Mouse (Mus musculus) common myeloid progenitor, adult 5-6 weeks (primary cell): ENCODE measurements around the gene Psg25. TPM values are rescaled to one million over a fixed set of nuclear protein-coding genes. Genes with fewer than 3 reads are reported as not detected.
"Not testable (repeated sequence)": the region's sequence is repeated elsewhere in the genome, so short reads cannot be mapped to it uniquely, and the experiment has no call there.

Source experiments
- ATAC-seq: replicated peaks from 2 replicates; pipeline ENCODE4 v1.8.0; 2016; ENCODE audit warnings: low read depth, mild to moderate bottlenecking, moderate TSS enrichment, inconsistent platforms; ENCODE audit not compliant: poor library complexity, severe bottlenecking
- total RNA-seq: library from RNA; stranded (forward); fragments of 200-1000, 187-1606 nt; gene quantifications from 2 replicates; pipeline ENCODE4 v1.2.3, GENCODE M21; 2017

Psg25 gene
- total RNA-seq, result not detected in 2 replicates

DNA sequence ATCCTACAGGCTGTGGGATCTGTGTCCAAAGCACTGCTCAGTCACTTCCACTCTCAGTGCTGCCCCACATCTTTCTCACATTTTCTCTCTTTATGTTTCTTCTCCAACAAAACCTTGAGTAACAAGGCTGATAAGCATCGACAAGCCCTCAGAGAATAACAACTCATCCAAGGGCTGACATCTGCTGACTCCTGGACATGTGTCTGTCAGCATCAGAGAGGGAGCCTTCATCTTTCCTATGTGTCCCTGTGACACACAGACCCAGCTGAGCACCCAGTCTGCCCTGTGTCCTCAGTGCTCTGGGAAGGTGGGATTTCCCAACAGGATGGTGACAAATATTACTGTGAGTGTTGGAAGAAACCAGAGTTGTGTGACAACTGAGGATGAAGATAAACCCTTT lies at the start of gene Psg25:
Gene Psg25 (minus strand): TSS at position 101 of the 400 bp plus-strand sequence.
- ATAC-seq, result no peak

DNA sequence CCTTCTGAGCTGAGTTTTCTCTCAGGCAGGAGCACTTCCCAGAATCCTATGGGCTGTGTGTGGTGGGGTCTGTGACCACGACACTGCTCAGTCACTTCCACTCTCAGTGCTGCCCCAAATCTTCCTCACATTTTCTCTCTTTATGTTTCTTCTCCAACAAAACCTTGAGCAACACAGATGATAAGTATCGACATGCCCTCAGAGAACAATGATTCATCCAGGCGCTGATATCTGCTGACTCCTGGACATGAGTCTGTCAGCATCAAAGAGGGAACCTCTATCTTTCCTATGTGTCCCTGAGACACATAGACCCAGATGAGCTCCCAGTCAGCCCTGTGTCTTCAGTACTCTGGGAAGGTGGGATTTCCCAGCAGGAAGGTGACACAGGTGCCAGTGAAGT lies 35.1 kb upstream of the Psg25 start, which contains the start of gene Psg27:
Gene Psg27 (minus strand): TSS at position 101 of the 400 bp plus-strand sequence.
- no peak for ATAC-seq

GRCm38 (mm10) chr7:18559850-18560249 lies 27.8 kb upstream of the Psg25 start:
- no peak for ATAC-seq

DNA sequence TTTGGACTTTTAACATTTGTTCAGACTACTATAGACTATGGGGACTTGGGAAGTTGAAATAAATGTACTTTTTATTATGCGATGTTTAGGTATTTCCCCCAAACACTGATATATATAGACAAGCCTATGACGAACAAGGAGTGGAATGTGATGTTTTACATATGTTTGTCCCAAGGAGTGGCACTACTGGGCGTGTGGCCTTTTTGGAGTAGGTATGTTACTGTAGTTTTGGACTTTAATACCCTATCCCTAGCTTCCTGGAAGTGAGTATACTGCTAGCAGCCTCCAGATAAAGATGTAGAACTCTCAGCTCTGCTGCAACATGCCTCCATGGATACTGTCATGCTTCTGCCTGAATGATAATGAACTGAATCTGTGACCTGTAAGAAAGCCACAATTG lies 23.7 kb upstream of the Psg25 start:
- ATAC-seq, result not testable (repeated sequence)

DNA sequence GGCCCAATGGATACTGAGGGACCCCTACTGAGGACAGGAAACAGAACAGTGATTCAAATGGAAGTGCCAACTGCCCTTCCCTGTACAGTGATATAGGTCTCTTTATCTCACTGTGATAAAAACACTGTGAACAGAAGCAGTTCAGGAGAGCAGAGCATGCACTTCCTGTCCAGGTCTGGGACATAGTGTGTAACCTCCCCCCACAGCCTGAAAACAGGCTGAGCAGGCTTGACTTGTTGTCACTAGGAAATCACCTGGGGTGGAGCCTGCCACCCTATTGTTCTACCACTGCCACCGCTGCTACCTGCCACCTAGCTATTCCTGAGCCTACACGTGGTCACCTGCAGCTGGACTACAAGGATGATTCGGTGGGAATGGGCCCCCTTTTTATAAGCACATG lies 1.4 kb upstream of the Psg25 start:
- no peak for ATAC-seq

DNA sequence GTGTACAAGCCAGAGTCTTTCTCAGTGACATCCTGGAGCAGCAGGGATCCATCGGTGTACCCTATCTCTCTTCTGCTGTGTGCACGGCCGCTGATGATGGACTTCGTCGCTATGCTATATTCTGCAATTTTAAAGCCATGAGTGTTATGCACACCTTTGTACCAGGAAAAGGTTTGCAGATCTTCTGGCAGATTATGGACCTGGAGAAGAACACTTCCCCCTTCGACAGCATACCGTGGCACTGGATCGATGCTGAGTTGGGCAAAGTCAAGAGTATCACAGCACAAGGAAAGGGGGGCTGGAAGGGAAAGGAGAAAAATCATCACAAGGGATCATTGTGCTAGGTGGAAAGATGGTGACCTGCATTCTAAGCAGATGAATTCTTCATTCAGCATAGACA lies 7.4 kb downstream of the Psg25 start:
- ATAC-seq, result no peak

DNA sequence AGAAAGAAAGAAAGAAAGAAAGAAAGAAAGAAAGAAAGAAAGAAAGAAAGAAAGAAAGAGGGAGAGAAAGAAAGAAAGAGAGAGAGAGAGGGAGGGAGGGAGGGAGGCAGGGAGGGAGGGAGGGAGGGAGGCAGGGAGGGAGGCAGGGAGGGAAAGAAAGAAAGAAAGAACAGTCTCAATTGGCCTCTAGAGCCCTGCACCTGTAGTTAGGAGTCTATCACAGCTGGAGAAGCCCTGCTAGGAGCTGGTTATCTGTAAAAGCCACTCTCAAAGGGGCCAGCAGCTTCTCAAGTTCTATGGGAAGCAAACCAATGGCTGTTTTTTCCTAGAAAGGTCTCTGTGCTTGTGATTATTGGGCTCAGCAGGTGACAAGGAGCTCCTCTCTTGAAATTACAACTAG lies 19.2 kb downstream of the Psg25 start:
- ATAC-seq, result not testable (repeated sequence)

DNA sequence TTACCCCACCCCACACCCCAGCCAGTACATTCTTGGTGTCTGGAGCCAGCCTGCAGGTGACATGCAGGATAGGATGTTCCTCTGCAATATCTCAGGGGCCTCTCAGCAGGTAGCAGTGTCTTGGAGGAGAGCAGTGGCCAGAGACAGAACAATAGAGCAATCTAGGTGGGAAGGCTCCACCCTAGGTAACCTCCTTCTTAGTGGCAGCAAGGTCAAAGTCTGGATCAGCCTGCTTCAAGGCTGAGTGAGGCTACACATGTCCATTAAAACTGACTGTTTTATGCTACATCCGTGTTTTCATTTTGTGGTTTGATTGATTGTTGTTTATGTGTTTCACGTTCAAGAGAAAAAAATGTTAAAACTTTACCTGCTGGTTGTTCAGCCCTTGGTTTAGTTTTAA lies 19.7 kb downstream of the Psg25 start:
- ATAC-seq, result not testable (repeated sequence)

- ATAC-seq, result no peak
Measured at GRCm38 (mm10) chr7:18511479-18511878, 20.6 kb downstream of the Psg25 start.

DNA sequence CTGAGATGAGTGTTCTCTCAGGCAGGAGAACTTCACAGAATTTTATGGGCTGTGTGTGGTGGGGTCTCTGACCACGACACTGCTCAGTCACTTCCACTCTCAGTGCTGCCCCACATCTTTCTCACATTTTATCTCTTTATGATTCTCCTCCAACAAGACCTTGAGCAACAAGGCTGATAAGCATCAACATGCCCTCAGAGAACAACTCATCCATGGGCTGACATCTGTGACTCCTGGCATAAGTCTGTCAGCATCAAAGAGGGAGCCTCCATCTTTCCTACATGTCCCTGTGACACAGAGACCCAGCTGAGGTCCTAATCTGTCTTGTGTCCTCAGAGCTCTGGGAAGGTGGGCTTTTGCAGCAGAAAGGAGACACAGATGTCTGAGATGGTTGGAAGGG lies 48.0 kb downstream of the Psg25 start, which contains the start of gene Psg26:
Gene Psg26 (minus strand): TSS at position 101 of the 400 bp plus-strand sequence.
- no peak for ATAC-seq

Other genes starting within 250 kb of the Psg25 start
- not detected in 2 replicates for gene Psg18, start 177.3 kb downstream of the Psg25 start, total RNA-seq
- gene Psg28, start 100.2 kb downstream of the Psg25 start, total RNA-seq, result not detected in 2 replicates
- gene Psg26, start 48.1 kb downstream of the Psg25 start, total RNA-seq, result not detected in 2 replicates
- not detected in 2 replicates for gene Psg27, start 35.0 kb upstream of the Psg25 start, total RNA-seq
- gene Psg23, start 84.2 kb upstream of the Psg25 start, total RNA-seq, result not detected in 2 replicates
- not detected in 2 replicates for gene Psg21, start 124.5 kb upstream of the Psg25 start, total RNA-seq
- gene Psg20, start 153.9 kb upstream of the Psg25 start, total RNA-seq, result not detected in 2 replicates
- not detected in 2 replicates for gene Psg22, start 185.8 kb upstream of the Psg25 start, total RNA-seq